Mouse (Mus musculus) neutrophil, adult 59 days (primary cell): ENCODE results near the gene Opa3. TPM values are rescaled to one million over a fixed set of nuclear protein-coding genes. Genes with fewer than 3 reads are reported as not detected.

ENCODE experiments used
- total RNA-seq, 2 experiments: library from RNA; stranded (reverse); gene quantifications; 1 replicate in 1 of 2; 2 replicates in 1 of 2; pipeline ENCODE4 v1.2.4; 2023

Gene Opa3
- 10 to 100 TPM; 22.3 to 24.6 TPM for total RNA-seq

GRCm38 (mm10) chr7:19227883-19228792 lies at the start of gene Opa3:
Gene Opa3, plus strand, starts transcription at chr7:19228334.

GRCm38 (mm10) chr7:19211996-19212755 lies 16.0 kb upstream of the Opa3 start, which contains the start of gene Gpr4:
Gene Gpr4, plus strand, starts transcription at chr7:19212538.

GRCm38 (mm10) chr7:19271238-19272172 lies 43.4 kb downstream of the Opa3 start, which contains the start of gene Vasp:
Gene Vasp, minus strand, starts transcription at chr7:19271817.

GRCm38 (mm10) chr7:19279581-19280114 lies 51.5 kb downstream of the Opa3 start, which contains the start of gene Ppm1n:
Gene Ppm1n, minus strand, starts transcription at chr7:19280064.

GRCm38 (mm10) chr7:19282385-19282784 lies 54.3 kb downstream of the Opa3 start, which contains the start of gene Rtn2:
Gene Rtn2, plus strand, starts transcription at chr7:19282624.

Other genes with a start within 250 kb of the Opa3 start
- gene Nanos2, start 240.9 kb upstream of the Opa3 start, total RNA-seq = not detected
- under 1 TPM in 1 of 2 experiments, not detected in 1; 0.33 TPM for gene Mypop, start 237.1 kb upstream of the Opa3 start, total RNA-seq
- gene Irf2bp1, start 224.3 kb upstream of the Opa3 start, total RNA-seq = 10 to 100 TPM; 15.0 to 15.1 TPM
- gene Foxa3, start 204.8 kb upstream of the Opa3 start, total RNA-seq = not detected
- gene Sympk, start 204.0 kb upstream of the Opa3 start, total RNA-seq = 10 to 100 TPM; 53.1 to 63.9 TPM
- not detected for gene Rsph6a, start 173.6 kb upstream of the Opa3 start, total RNA-seq
- 10 to 100 TPM; 15.0 to 21.7 TPM for gene Dmwd, start 152.1 kb upstream of the Opa3 start, total RNA-seq
- 10 to 100 TPM in 1 of 2 experiments, 1 to 10 TPM in 1; 9.9 to 10.7 TPM for gene Dmpk, start 144.5 kb upstream of the Opa3 start, total RNA-seq
- gene Six5, start 133.7 kb upstream of the Opa3 start, total RNA-seq = under 1 TPM; 0.11 to 0.33 TPM
- gene Gm4969, start 110.0 kb upstream of the Opa3 start, total RNA-seq = not detected
- gene Fbxo46, start 108.5 kb upstream of the Opa3 start, total RNA-seq = 10 to 100 TPM; 14.9 to 15.0 TPM
- 10 to 100 TPM; 10.0 to 10.4 TPM for gene Qpctl, start 79.0 kb upstream of the Opa3 start, total RNA-seq
- gene Snrpd2, start 78.6 kb upstream of the Opa3 start, total RNA-seq = 10 to 100 TPM; 39.5 to 43.0 TPM
- gene Gipr, start 62.2 kb upstream of the Opa3 start, total RNA-seq = not detected
- 10 to 100 TPM; 60.2 to 79.8 TPM for gene Eml2, start 51.9 kb upstream of the Opa3 start, total RNA-seq
- gene Gpr4, start 15.8 kb upstream of the Opa3 start, total RNA-seq = under 1 TPM in 1 of 2 experiments, not detected in 1; 0.13 TPM
- gene Vasp, start 43.5 kb downstream of the Opa3 start, total RNA-seq = 100 to 1,000 TPM; 636 to 660 TPM
- under 1 TPM in 1 of 2 experiments, not detected in 1; 0.49 TPM for gene Ppm1n, start 51.7 kb downstream of the Opa3 start, total RNA-seq
- not detected for gene Rtn2, start 54.3 kb downstream of the Opa3 start, total RNA-seq
- 1,000 to 10,000 TPM in 1 of 2 experiments, 100 to 1,000 TPM in 1; 803 to 1,216 TPM for gene Fosb, start 81.7 kb downstream of the Opa3 start, total RNA-seq
- 10 to 100 TPM; 17.0 to 24.4 TPM for gene Ercc1, start 116.4 kb downstream of the Opa3 start, total RNA-seq
- gene Cd3eap, start 131.1 kb downstream of the Opa3 start, total RNA-seq = 1 to 10 TPM; 6.7 to 7.1 TPM
- 1 to 10 TPM; 1.7 to 2.0 TPM for gene Ppp1r13l, start 131.4 kb downstream of the Opa3 start, total RNA-seq
- gene Ercc2, start 153.7 kb downstream of the Opa3 start, total RNA-seq = 10 to 100 TPM; 15.0 to 20.7 TPM
- gene Klc3, start 175.8 kb downstream of the Opa3 start, total RNA-seq = under 1 TPM; 0.42 to 0.62 TPM
- 1 to 10 TPM; 2.1 to 2.2 TPM for gene Ckm, start 176.4 kb downstream of the Opa3 start, total RNA-seq
- gene Mark4, start 230.5 kb downstream of the Opa3 start, total RNA-seq = 10 to 100 TPM; 28.3 to 31.5 TPM
- under 1 TPM; 0.38 to 0.42 TPM for gene Exoc3l2, start 235.0 kb downstream of the Opa3 start, total RNA-seq